Mouse (Mus musculus) Patski (cell line): ENCODE data around the gene Bbs9. TPM values are rescaled to one million over a fixed set of nuclear protein-coding genes. Genes with fewer than 3 reads are reported as not detected.

ENCODE experiments used
- ATAC-seq: fragments of 100-300 bp; one replicate; pipeline ENCODE4 v1.8.0; 2021
- CTCF ChIA-PET: fragments of 350-600 bp; sonication (Branson Sonifier 250); formaldehyde crosslinking; loops from one replicate; lab custom pipeline; 2022; ENCODE audit warnings: inconsistent platforms; lab: Charles Lee
- POLR2A ChIA-PET: fragments of 350-600 bp; sonication (Branson Sonifier 250); formaldehyde crosslinking; loops from one replicate; lab custom pipeline; 2022; ENCODE audit warnings: antibody characterized with exemption, inconsistent platforms; lab: Charles Lee
- DNase-seq: peaks from one replicate; pipeline ENCODE4 v3.0.0-alpha.2; 2011; ENCODE audit warnings: low read depth, low spot score
- H3K27me3 ChIP-seq: fragments of 371-371 bp; one replicate; pipeline ENCODE4 v1.5.1; 2021
- CTCF ChIP-seq: fragments of 100-300 bp; IDR thresholded peaks from one replicate; pipeline ENCODE4 v1.5.1; 2021
- in situ Hi-C: fragments of 300-500 bp; cut with MboI; formaldehyde crosslinking; loops from 3 replicates; pipeline ENCODE4 v1.11.1; 2018; ENCODE audit warnings: low pct_unique_long_range_greater_than_20kb, mixed read lengths
- polyA plus RNA-seq: library from polyadenylated mRNA; unstranded; gene quantifications from one replicate; pipeline ENCODE4 v1.2.3, GENCODE M21; 2021

Bbs9 gene
- polyA plus RNA-seq, 1 experiment from 2014 or later = 12.8 TPM

DNA sequence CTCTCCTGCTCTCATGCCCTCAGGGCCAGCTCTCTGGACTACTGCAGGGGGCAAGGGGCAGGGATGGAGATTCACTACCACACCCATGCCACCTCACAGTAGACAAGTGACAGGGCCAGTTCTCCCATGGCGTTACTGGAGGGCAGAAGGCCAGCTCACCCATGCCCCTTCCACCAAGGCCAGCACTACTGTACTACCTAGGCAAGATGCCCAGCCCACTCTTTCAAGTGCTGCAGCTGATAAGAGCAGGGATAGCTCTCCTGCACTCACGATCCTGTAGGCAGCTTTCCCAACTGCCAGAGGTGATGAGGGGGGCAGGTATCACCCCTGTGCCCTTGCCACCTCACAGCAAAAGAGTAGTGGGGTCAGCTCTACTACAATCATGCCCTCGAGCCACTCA lies 429.9 kb downstream of the Bbs9 start:
- ATAC-seq (no peak), DNase-seq (no peak)
- in situ Hi-C loops = no loop called here
- H3K27me3 ChIP-seq = no peaks in the 10 kb centered on the region
- POLR2A ChIA-PET = no interaction called here
- TF ChIP-seq CTCF = no peak
- CTCF ChIA-PET = no interaction called here

DNA sequence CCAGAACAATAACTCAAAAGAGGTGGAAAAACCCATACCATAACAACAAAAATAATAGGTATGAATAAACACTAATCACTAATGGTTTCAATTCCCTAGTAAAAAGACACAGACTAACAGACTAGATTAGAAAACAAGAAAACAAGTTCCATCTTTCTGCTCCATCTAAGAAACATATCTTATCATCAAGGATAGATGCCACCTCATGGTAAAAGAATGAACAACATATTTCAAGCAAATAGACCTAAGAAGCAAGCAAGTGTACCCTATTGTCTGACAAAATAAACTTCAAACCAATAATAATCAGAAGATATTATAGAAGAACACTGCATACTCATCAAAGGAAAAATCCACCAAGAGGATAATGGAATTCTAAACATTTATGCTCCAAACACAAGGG lies 441.3 kb downstream of the Bbs9 start:
- no peak for DNase-seq
- ChIA-PET POLR2A (no interaction called here), CTCF (no interaction called here)
- no peak for TF ChIP-seq CTCF
- in situ Hi-C loops = no loop called here
- H3K27me3 ChIP-seq = no peaks in the 10 kb centered on the region
- ATAC-seq = no peak

DNA sequence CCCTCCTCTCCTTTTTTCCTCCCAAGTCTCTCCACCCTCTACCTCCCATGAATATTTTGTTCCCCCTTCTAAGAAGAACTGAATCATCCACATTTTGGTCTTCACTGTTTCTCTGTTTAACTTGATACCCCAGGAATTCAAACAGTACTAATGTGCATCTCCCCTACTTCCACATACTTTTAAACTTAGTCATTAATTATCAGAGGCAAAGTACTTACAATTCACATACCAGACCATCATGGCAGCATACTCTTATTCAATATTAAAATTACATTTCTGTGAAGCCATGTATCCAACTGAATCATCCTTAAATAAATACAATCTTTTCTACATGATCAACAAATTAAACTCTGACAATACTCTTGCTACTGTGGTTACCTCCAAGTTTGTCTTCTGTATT lies 460.1 kb downstream of the Bbs9 start:
- H3K27me3 ChIP-seq = no peaks in the 10 kb centered on the region
- ChIA-PET POLR2A (no interaction called here), CTCF (no interaction called here)
- peak; percentile 57 for ATAC-seq
- in situ Hi-C loops = no loop called here
- TF ChIP-seq CTCF = no peak
- DNase-seq = no peak

Other genes with a start within 250 kb of the Bbs9 start
- 0.27 TPM for gene Zfp599, start 215.8 kb upstream of the Bbs9 start, polyA plus RNA-seq
- gene Zfp810, start 168.1 kb upstream of the Bbs9 start, polyA plus RNA-seq = 12.5 TPM
- gene Anln, start 86.5 kb upstream of the Bbs9 start, polyA plus RNA-seq = 87.6 TPM
- 12.7 TPM for gene 9530077C05Rik, start 64.2 kb upstream of the Bbs9 start, polyA plus RNA-seq
- gene Gm17545, start 21.4 kb upstream of the Bbs9 start, polyA plus RNA-seq = not detected
- 59.1 TPM for gene Rp9, start 6.0 kb upstream of the Bbs9 start, polyA plus RNA-seq